Comparison of ENCODE assay signal across 8 mouse cellular contexts in genomic region chr19:46075616-46076607, GRCm38 (mm10). TPM values are rescaled to one million over a fixed set of nuclear protein-coding genes. Genes with fewer than 3 reads are reported as not detected.
A peak's percentile ranks its signal among the peaks of the same experiment; 100 is the strongest.
DNase-seq lines count a peak whose midpoint lies in the region; ATAC-seq lines count a peak whose summit lies in the region.

Nolc1 (plus strand) TSS chr19:46075863.

- peaks cover 65% of the 10 kb centered on the region for H3K36me3 ChIP-seq in intestine, embryonic 14.5 days (ENCODE audit: control insufficient read depth, insufficient read depth, low read length)

- H3K4me1 ChIP-seq in intestine, embryonic 14.5 days (replicated peaks; ENCODE audit: control insufficient read depth, insufficient read depth, low read length), result peaks cover 16% of the 10 kb centered on the region

- H3K9me3 ChIP-seq in intestine, embryonic 14.5 days (ENCODE audit: control insufficient read depth, low read length), result no peaks in the 10 kb centered on the region

- peak; percentile 99 for DNase-seq in adrenal gland, adult 18-20 months (ENCODE audit: low spot score in 2 of 2)
- DNase-seq in embryo, embryonic 11 days, result peak; percentile 99
- DNase-seq in gastrocnemius, postnatal 25 days, result peak; percentile 99
- peak; percentile 99 for DNase-seq in intestine, embryonic 14.5 days (ENCODE audit: low spot score)
- peak; percentile 99 to 100 for DNase-seq in left cerebral cortex, postnatal 14 days (ENCODE audit: low spot score in 2 of 2)
- peak; percentile 100 for DNase-seq in mesoderm, embryonic 11.5 days (ENCODE audit: low read depth, low spot score)
- DNase-seq in right cerebral cortex, postnatal 36 days (ENCODE audit: low spot score in 2 of 2), result peak; percentile 100
- peak; percentile 99 for DNase-seq in yolk sac, embryonic 10.5 days (ENCODE audit: low spot score)

- intact Hi-C loops in left cerebral cortex, postnatal 14 days (cut with DNase I), result no loop called here

- peak within 1 kb of the TSS; percentile 80 for H3K27ac ChIP-seq in intestine, embryonic 14.5 days (ENCODE audit: low read depth)

- peak within 1 kb of the TSS; percentile 78 for H3K9ac ChIP-seq in intestine, embryonic 14.5 days (ENCODE audit: low read length)

- H3K27me3 ChIP-seq in intestine, embryonic 14.5 days (replicated peaks; ENCODE audit: control insufficient read depth, insufficient read depth, low read length), result no peaks in the 10 kb centered on the region

- ATAC-seq in intestine, embryonic 14.5 days (replicated peaks; ENCODE audit: low FRiP score, low TSS enrichment, low read depth), result peak; percentile 99

- H3K4me2 ChIP-seq in intestine, embryonic 14.5 days (ENCODE audit: low read length), result peak within 1 kb of the TSS; percentile 90

- under 1% methylated on average over 66 of the region's 66 CpGs for WGBS in intestine, embryonic 14.5 days

- peak within 1 kb of the TSS; percentile 81 for H3K4me3 ChIP-seq in intestine, embryonic 14.5 days (ENCODE audit: low read depth, low read length)

RNA-seq across cellular contexts. Expression of gene Nolc1, which starts in this region (rescaled TPM):
- total RNA-seq in adrenal gland, adult 18-20 months (2021), result 10 to 100 TPM; 52.2 to 61.8 TPM
- 10 to 100 TPM; 15.0 to 19.7 TPM for total RNA-seq in gastrocnemius, postnatal 25 days (2021)
- 109 and 110 TPM in 2 replicates for polyA plus RNA-seq in intestine, embryonic 14.5 days (2014; fragmentation: Nextera tagmentation; extraction: Ambion mirVana)
- total RNA-seq in left cerebral cortex, postnatal 14 days (2021), result 10 to 100 TPM; 37.6 to 38.8 TPM

Comparison
In these comparisons a context has a peak if more than half of its experiments do, and no peak if none do; other contexts are left out.
1. Peak in every context shown above with its lines: DNase-seq, ATAC-seq, H3K4me3 ChIP-seq and H3K27ac ChIP-seq.